Mouse (Mus musculus) MN1 (cell line): ENCODE data around the gene Mga.

Source experiments
- DNase-seq: peaks from one replicate; pipeline ENCODE4 v3.0.0-alpha.2; 2016; ENCODE audit warnings: low spot score

The Mga gene

GRCm38 (mm10) chr2:119987441-119987840 is 90.4 kb downstream of the Mga start:
- DNase-seq, result no peak

DNA sequence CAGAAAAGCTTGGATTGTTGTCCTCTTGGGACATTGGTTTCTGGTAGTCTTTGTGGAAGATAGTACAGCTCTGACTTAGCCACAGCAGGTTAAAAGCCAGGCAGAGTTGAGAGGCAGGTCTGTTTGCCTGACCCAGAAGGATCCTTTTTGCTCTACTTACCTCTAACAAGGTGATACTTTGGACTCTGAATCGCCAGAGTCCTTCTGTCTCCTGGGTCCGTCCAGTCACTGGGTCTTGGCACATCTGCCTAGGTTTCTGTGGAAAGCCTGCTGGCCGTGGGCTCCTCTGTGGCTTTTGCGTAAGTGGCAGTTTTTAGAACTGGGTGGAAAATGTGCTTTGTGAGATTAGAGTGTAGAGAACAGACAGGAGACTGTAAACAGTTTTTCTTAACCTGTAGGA is 91.9 kb downstream of the Mga start:
- DNase-seq, result no peak

DNA sequence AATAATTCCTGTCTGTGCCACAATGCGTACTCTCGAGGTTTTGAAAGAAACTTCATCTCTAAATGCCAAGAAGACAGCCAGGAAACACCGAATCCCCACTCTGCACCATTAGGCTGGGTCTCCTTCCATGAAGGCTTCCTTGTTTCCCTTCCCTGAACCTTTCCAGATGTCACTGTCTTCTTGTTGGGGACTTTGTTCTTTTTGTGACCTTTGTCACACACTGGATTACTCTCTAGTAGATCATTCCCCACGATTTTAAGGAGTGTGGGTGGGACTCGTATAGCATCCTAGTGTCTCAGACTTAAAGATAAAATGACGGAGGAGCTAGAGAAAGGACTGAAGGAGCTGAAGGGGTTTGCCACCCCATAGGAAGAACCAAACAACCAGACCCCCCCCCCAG is 93.9 kb downstream of the Mga start:
- DNase-seq, result no peak

- DNase-seq, result no peak
Measured at GRCm38 (mm10) chr2:119992349-119992748, 95.3 kb downstream of the Mga start.

DNA sequence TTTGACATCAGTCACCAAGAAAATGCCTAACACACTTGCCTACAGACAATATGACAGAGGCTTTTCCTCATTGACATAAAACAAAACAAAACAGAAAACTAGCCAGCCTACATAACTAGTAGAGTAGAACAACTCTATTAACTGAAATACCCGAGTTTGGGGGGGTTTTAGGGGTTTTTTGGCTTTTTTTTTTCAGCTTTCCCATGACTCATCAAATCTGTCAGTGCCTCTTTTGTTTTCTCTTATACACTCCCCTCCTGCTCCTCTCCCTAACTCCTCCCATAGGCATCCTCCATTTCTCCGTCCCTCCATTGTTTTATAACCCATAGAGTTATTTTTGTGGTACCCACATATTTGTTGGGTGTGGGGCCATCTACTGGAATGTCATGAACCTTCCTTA is 96.5 kb downstream of the Mga start:
- DNase-seq, result no peak

DNA sequence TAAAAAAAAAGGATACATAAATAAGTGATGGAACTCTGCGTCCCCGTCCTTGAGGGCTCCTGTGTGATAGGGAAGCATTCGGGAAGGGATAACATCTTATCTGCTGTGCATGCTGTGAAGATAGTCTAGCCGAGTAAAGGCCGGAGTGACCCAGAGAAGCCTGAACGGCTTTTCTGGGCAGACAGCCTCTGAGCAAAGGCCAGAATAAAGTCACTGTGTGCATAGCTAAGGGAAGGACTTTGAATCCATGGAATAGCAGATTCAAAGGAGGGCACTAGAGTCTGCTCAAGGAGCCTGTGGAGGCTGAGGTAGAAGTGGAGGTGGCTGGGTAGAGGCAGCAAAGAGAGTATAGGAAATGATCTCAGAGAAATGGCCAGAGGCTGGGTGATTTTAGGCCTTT is 97.8 kb downstream of the Mga start:
- no peak for DNase-seq

GRCm38 (mm10) chr2:119995391-119996281 is 98.6 kb downstream of the Mga start:
- no peak for DNase-seq

GRCm38 (mm10) chr2:119997354-119997753 is 100.3 kb downstream of the Mga start:
- DNase-seq, result no peak

GRCm38 (mm10) chr2:119999731-120000130 is 102.7 kb downstream of the Mga start:
- DNase-seq, result no peak

GRCm38 (mm10) chr2:120000882-120001584 is 104.0 kb downstream of the Mga start:
- DNase-seq, result no peak

- no peak for DNase-seq
Measured at GRCm38 (mm10) chr2:120001956-120002355, 104.9 kb downstream of the Mga start.

DNA sequence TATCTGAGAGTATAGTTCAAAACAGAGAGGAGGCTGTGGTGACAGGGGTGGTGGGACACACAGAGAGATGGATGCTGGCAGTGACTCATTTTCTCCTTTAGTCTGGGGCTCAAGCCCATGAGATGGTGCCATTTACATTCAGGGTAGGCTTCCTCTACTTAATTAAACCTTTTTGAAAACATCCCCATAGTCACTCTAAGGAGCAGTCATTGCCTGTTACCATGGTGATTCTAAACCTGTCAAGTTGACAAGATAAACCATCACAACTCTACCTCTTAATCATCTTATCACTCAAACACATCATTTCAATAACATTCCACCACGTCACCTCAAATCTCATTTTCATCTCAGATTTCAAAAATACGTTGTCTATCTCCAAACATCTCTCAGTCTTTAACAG is 106.9 kb downstream of the Mga start:
- no peak for DNase-seq

GRCm38 (mm10) chr2:120006696-120007095 is 109.7 kb downstream of the Mga start:
- no peak for DNase-seq

- no peak for DNase-seq
Measured at GRCm38 (mm10) chr2:120007680-120008210, 110.7 kb downstream of the Mga start.

DNA sequence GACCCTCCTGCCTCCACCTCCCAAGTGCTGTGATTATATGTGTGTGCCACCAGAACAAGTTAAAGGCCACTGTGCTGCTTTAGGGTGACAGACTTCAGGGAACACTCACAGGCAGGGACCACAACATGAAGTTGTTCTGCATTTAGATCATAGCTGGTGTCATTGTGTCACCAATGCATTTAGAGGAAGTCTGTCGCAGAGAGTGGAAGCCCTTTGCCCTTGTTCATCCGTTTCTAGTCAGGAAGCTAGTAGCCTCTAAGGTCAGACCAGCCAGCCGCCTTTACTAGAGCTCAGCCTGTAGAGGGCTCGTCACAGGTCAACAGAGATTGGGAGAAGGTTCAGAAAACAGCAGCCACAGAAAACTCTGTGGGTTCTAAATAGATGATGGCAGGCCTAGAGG is 111.6 kb downstream of the Mga start:
- DNase-seq, result no peak

DNA sequence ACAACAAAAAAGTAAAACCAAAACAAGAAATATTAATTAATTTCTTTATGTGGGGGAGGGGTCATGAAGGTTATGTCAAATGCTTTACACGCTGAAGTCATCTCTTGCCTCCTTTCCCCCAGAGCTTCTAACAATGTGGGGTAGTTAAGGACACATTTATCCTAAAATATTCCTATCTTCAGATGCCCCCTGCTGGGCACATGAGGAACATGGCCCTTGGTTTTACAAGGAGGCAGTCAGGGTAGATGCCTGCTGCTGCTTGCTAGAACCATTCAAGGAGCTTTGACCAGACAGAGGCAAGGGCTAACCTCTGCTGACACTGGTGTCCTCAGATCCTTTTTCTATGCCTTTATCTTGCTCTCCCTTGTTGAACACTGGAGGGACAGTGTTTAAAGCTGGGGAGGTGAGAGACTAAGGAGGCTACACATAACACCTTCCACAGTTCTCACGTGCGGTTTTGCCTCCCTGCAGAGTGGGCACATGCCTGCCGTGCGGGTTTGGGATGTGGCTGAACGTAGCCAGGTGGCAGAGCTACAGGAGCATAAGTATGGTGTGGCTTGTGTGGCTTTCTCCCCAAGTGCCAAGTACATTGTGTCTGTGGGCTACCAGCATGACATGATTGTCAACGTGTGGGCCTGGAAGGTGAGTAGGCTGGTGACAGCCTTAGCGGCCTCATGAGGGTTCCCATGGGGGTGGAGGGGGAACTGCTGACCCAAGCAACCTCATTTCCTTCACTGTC is 114.6 kb downstream of the Mga start:
- peak; percentile 69 for DNase-seq

- DNase-seq, result no peak
Measured at GRCm38 (mm10) chr2:120012924-120013323, 115.9 kb downstream of the Mga start.

- no peak for DNase-seq
Measured at GRCm38 (mm10) chr2:120013831-120014486, 116.9 kb downstream of the Mga start.

- no peak for DNase-seq
Measured at GRCm38 (mm10) chr2:120015882-120016281, 118.9 kb downstream of the Mga start.

DNA sequence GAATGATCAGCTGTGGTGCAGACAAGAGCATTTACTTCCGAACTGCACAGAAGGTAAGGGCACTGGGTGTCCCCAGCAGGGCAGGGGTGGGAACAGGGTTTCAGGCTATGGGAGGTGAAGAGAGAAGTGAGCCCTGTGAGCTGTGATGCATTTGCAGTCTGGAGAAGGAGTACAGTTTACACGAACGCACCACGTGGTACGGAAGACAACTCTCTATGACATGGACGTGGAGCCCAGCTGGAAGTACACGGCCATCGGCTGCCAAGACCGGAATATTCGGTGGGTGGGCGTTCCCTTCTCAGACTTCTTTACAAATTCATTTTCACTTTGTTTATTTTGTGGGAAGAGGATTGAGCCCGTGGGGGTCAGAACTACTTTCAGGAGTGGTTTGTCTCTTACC is 120.6 kb downstream of the Mga start:
- DNase-seq, result no peak
